Mouse (Mus musculus) MEL (cell line): ENCODE measurements around the gene Ubac2. TPM values are rescaled to one million over a fixed set of nuclear protein-coding genes. Genes with fewer than 3 reads are reported as not detected.

Experiments
- DNase-seq: peaks from one replicate; pipeline ENCODE4 v3.0.0; 2011; ENCODE audit warnings: low read depth, low spot score
- H3K27ac ChIP-seq: 2 replicates; pipeline ENCODE4 v1.5.1; 2012; ENCODE audit warnings: low read depth, mild to moderate bottlenecking, control low read depth, low read length, moderate library complexity; ENCODE audit not compliant: control insufficient read depth
- H3K27me3 ChIP-seq, 2 experiments: fragments of 150-350 bp in 1 of 2; sonication (generic) in 1 of 2; 2 replicates each; pipeline ENCODE4 v1.6.1; 2012; ENCODE audit warnings: low read length in 2 of 2, mild to moderate bottlenecking in 2 of 2, improper control_type of control experiment in 1 of 2, moderate library complexity in 1 of 2; ENCODE audit not compliant: insufficient read depth in 2 of 2, control insufficient read depth in 1 of 2
- H3K36me3 ChIP-seq, 2 experiments: 2 replicates each; pipeline ENCODE4 v1.6.1; 2012 to 2014; ENCODE audit warnings: low read length in 2 of 2, improper control_type of control experiment in 1 of 2, inconsistent platforms in 1 of 2, mild to moderate bottlenecking in 1 of 2; ENCODE audit not compliant: insufficient read depth in 2 of 2, control insufficient read depth in 1 of 2
- H3K4me1 ChIP-seq, 2 experiments: fragments of 150-350 bp in 1 of 2; sonication (generic) in 1 of 2; 2 replicates each; pipeline ENCODE4 v1.6.1; 2012; ENCODE audit warnings: low read length in 2 of 2, improper control_type of control experiment in 1 of 2, mild to moderate bottlenecking in 1 of 2; ENCODE audit not compliant: insufficient read depth in 2 of 2, control insufficient read depth in 1 of 2
- H3K4me3 ChIP-seq, 2 experiments: fragments of 150-350 bp in 1 of 2; sonication (generic) in 1 of 2; 2 replicates each; pipeline ENCODE4 v1.5.1; 2012; ENCODE audit warnings: low read depth in 2 of 2, low read length in 2 of 2, mild to moderate bottlenecking in 2 of 2, moderate library complexity in 2 of 2, control low read depth in 1 of 2, improper control_type of control experiment in 1 of 2; ENCODE audit not compliant: control insufficient read depth in 1 of 2, insufficient read depth in 1 of 2
- H3K79me2 ChIP-seq: 2 replicates; pipeline ENCODE4 v1.6.1; 2012; ENCODE audit warnings: mild to moderate bottlenecking, low read length, moderate library complexity; ENCODE audit not compliant: control insufficient read depth, poor library complexity, insufficient read depth
- H3K9ac ChIP-seq: 2 replicates; pipeline ENCODE4 v1.6.1; 2012; ENCODE audit warnings: low read depth, mild to moderate bottlenecking, control low read depth, low read length, moderate library complexity; ENCODE audit not compliant: control insufficient read depth, poor library complexity, severe bottlenecking
- H3K9me3 ChIP-seq: fragments of 150-350 bp; sonication (generic); replicated peaks from 2 replicates; pipeline ENCODE4 v1.6.1; 2012; ENCODE audit warnings: mild to moderate bottlenecking, low read length, improper control_type of control experiment, moderate library complexity; ENCODE audit not compliant: insufficient read depth
- BHLHE40 ChIP-seq: IDR thresholded peaks from 2 replicates; pipeline ENCODE4 v1.6.1; 2012; ENCODE audit warnings: low read depth, mild to moderate bottlenecking, inconsistent platforms, low read length, improper control_type of control experiment, borderline replicate concordance
- CHD2 ChIP-seq: IDR thresholded peaks from 2 replicates; pipeline ENCODE4 v1.6.1; 2011; ENCODE audit warnings: low read length, improper control_type of control experiment
- ELF1 ChIP-seq: IDR thresholded peaks from 2 replicates; pipeline ENCODE4 v1.6.1; 2014; ENCODE audit warnings: low read depth, mild to moderate bottlenecking, inconsistent platforms, low read length, improper control_type of control experiment, moderate library complexity
- EP300 ChIP-seq, 2 experiments: IDR thresholded peaks; 2 replicates each; pipeline ENCODE4 v1.6.1; 2011; ENCODE audit warnings: improper control_type of control experiment in 2 of 2, low read length in 2 of 2, low read depth in 1 of 2, mild to moderate bottlenecking in 1 of 2
- ETS1 ChIP-seq: IDR thresholded peaks from 2 replicates; pipeline ENCODE4 v1.6.1; 2012; ENCODE audit warnings: low read depth, mild to moderate bottlenecking, inconsistent platforms, low read length, improper control_type of control experiment, moderate library complexity
- GABPA ChIP-seq: IDR thresholded peaks from 2 replicates; pipeline ENCODE4 v1.6.1; 2012; ENCODE audit warnings: low read depth, mild to moderate bottlenecking, inconsistent platforms, low read length, improper control_type of control experiment, moderate library complexity
- GATA1 ChIP-seq: IDR thresholded peaks from 2 replicates; pipeline ENCODE4 v1.6.1; 2011; ENCODE audit warnings: low read depth, low read length, improper control_type of control experiment
- KAT2A ChIP-seq: conservative IDR thresholded peaks from 2 replicates; pipeline ENCODE4 v1.6.1; 2012; ENCODE audit warnings: low read depth, low read length, improper control_type of control experiment, inconsistent platforms
- MAX ChIP-seq: IDR thresholded peaks from 2 replicates; pipeline ENCODE4 v1.6.1; 2011; ENCODE audit warnings: low read length, improper control_type of control experiment
- MXI1 ChIP-seq: IDR thresholded peaks from 2 replicates; pipeline ENCODE4 v1.6.1; 2011; ENCODE audit warnings: mild to moderate bottlenecking, low read depth, low read length, improper control_type of control experiment
- MYB ChIP-seq: IDR thresholded peaks from 2 replicates; pipeline ENCODE4 v1.6.1; 2011; ENCODE audit warnings: mild to moderate bottlenecking, low read depth, low read length, improper control_type of control experiment
- MYC ChIP-seq: IDR thresholded peaks from 2 replicates; pipeline ENCODE4 v1.6.1; 2011; ENCODE audit warnings: low read depth, mild to moderate bottlenecking, low read length, improper control_type of control experiment, moderate library complexity
- NELFE ChIP-seq: IDR thresholded peaks from 2 replicates; pipeline ENCODE4 v1.6.1; 2011; ENCODE audit warnings: low read depth, low read length, improper control_type of control experiment
- NRF1 ChIP-seq: IDR thresholded peaks from 2 replicates; pipeline ENCODE4 v1.6.1; 2014; ENCODE audit warnings: low read depth, mild to moderate bottlenecking, inconsistent platforms, low read length, improper control_type of control experiment, moderate library complexity; ENCODE audit not compliant: poor library complexity, insufficient read depth, severe bottlenecking
- POLR2A ChIP-seq, 2 experiments: IDR thresholded peaks; 2 replicates each; pipeline ENCODE4 v1.6.1; 2011 to 2012; ENCODE audit warnings: low read length in 2 of 2, mild to moderate bottlenecking in 2 of 2, control low read depth in 1 of 2, improper control_type of control experiment in 1 of 2, low read depth in 1 of 2, moderate library complexity in 1 of 2; ENCODE audit not compliant: control insufficient read depth in 1 of 2, insufficient read depth in 1 of 2, poor library complexity in 1 of 2
- POLR2AphosphoS5 ChIP-seq: IDR thresholded peaks from 2 replicates; pipeline ENCODE4 v1.6.1; 2012; ENCODE audit warnings: low read depth, borderline replicate concordance, mild to moderate bottlenecking, inconsistent platforms, low read length, moderate library complexity, mixed read lengths
- RAD21 ChIP-seq: IDR thresholded peaks from 2 replicates; pipeline ENCODE4 v1.6.1; 2011; ENCODE audit warnings: mild to moderate bottlenecking, low read depth, low read length, improper control_type of control experiment
- RCOR1 ChIP-seq: IDR thresholded peaks from 2 replicates; pipeline ENCODE4 v1.6.1; 2012; ENCODE audit warnings: low read depth, mild to moderate bottlenecking, inconsistent platforms, low read length, improper control_type of control experiment
- SIN3A ChIP-seq: IDR thresholded peaks from 2 replicates; pipeline ENCODE4 v1.6.1; 2012; ENCODE audit warnings: low read length, improper control_type of control experiment, inconsistent platforms
- SMC3 ChIP-seq: IDR thresholded peaks from 2 replicates; pipeline ENCODE4 v1.6.1; 2011; ENCODE audit warnings: low read depth, low read length, improper control_type of control experiment
- TAL1 ChIP-seq: IDR thresholded peaks from 2 replicates; pipeline ENCODE4 v1.6.1; 2012; ENCODE audit warnings: mild to moderate bottlenecking, inconsistent platforms, low read length, moderate library complexity, mixed read lengths
- TBP ChIP-seq: IDR thresholded peaks from 2 replicates; pipeline ENCODE4 v1.8.0; 2011; ENCODE audit warnings: low read depth, low read length, improper control_type of control experiment
- TCF12 ChIP-seq: IDR thresholded peaks from 2 replicates; pipeline ENCODE4 v1.6.1; 2014; ENCODE audit warnings: low read depth, mild to moderate bottlenecking, inconsistent platforms, low read length, improper control_type of control experiment, moderate library complexity
- UBTF ChIP-seq: IDR thresholded peaks from 2 replicates; pipeline ENCODE4 v1.6.1; 2012; ENCODE audit warnings: low read depth, mild to moderate bottlenecking, inconsistent platforms, low read length, improper control_type of control experiment, moderate library complexity, borderline replicate concordance; ENCODE audit not compliant: insufficient read depth
- USF2 ChIP-seq, 2 experiments: IDR thresholded peaks; 2 replicates each; pipeline ENCODE4 v1.6.1; 2011 to 2012; ENCODE audit warnings: improper control_type of control experiment in 2 of 2, low read length in 2 of 2, borderline replicate concordance in 1 of 2, inconsistent platforms in 1 of 2, low read depth in 1 of 2, mild to moderate bottlenecking in 1 of 2; ENCODE audit not compliant: insufficient read depth in 1 of 2
- ZC3H11A ChIP-seq: IDR thresholded peaks from 2 replicates; pipeline ENCODE4 v1.6.1; 2012; ENCODE audit warnings: low read depth, mild to moderate bottlenecking, inconsistent platforms, low read length, improper control_type of control experiment
- ZKSCAN1 ChIP-seq: IDR thresholded peaks from 2 replicates; pipeline ENCODE4 v1.6.1; 2012; ENCODE audit warnings: low read depth, mild to moderate bottlenecking, inconsistent platforms, low read length, improper control_type of control experiment, moderate library complexity
- polyA plus RNA-seq, 2 experiments: library from polyadenylated mRNA; stranded (reverse) in 1 of 2; unstranded in 1 of 2; fragments of >175 nt in 1 of 2; fragments of >200 nt in 1 of 2; gene quantifications; 2 replicates each; pipeline versions ENCODE4 v1.2.1 to v1.2.4; 2012; ENCODE audit warnings: low replicate concordance in 2 of 2, low read depth in 1 of 2; ENCODE audit not compliant: insufficient read length in 2 of 2, insufficient read depth in 1 of 2, missing spikeins in 1 of 2
- total RNA-seq: library from RNA; depleted of rRNA; stranded (reverse); fragments of 300-350 nt; gene quantifications from 2 replicates; pipeline ENCODE4 v1.2.3, GENCODE M21; 2012

The Ubac2 gene
- total and polyA plus RNA-seq, 3 experiments = 32.9 to 44.8 TPM; not detected in 1

DNA sequence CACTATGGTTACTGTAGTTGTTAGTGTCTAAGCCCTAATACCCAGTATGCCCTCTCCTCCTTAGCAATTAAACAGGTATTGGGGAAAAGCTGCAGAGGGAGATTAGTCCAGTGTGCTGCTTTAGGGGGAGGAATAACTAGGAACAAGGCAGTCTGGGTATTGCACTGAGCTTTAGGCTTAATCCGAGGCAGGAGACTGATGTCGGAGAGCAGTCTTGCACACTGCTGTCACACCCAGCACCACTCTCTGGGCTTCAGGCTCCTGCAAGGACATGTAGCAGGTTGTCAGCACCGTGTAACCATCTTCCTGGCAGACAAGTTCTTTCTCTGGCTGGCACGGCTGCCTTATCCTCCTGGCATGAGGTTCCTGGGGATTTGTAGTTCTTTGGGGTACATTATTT, 53.8 kb downstream of the Ubac2 start:
- no peak overlapping the region for H3K27ac ChIP-seq
- DNase-seq = no peak
- H3K36me3 ChIP-seq = peaks cover 0 to 9% of the 10 kb centered on the region in 2 experiments; a peak in 3 of 4 replicates
- TF ChIP-seq MAX (no peak), NRF1 (no peak), ETS1 (no peak), EP300 (IDR thresholded peaks at IDR 0.05; ENCODE audit: low read depth in 1 of 2, low read length in 2 of 2) (no peak), RAD21 (no peak), TAL1 (no peak), CHD2 (no peak), ZC3H11A (no peak), MYC (no peak), TBP (no peak), RCOR1 (no peak), BHLHE40 (no peak), KAT2A (no peak), TCF12 (no peak), GATA1 (no peak), MYB (no peak), ZKSCAN1 (no peak), USF2 (IDR thresholded peaks at IDR 0.05; ENCODE audit: borderline replicate concordance in 1 of 2, insufficient read depth in 1 of 2, low read depth in 1 of 2, low read length in 2 of 2) (no peak)
- H3K27me3 ChIP-seq = no peaks in the 10 kb centered on the region
- no peak overlapping the region for H3K9ac ChIP-seq
- no peak overlapping the region for H3K4me3 ChIP-seq
- H3K79me2 ChIP-seq = no peaks in the 10 kb centered on the region
- H3K9me3 ChIP-seq = no peaks in the 10 kb centered on the region
- peaks cover 0 to 3% of the 10 kb centered on the region in 2 experiments for H3K4me1 ChIP-seq

DNA sequence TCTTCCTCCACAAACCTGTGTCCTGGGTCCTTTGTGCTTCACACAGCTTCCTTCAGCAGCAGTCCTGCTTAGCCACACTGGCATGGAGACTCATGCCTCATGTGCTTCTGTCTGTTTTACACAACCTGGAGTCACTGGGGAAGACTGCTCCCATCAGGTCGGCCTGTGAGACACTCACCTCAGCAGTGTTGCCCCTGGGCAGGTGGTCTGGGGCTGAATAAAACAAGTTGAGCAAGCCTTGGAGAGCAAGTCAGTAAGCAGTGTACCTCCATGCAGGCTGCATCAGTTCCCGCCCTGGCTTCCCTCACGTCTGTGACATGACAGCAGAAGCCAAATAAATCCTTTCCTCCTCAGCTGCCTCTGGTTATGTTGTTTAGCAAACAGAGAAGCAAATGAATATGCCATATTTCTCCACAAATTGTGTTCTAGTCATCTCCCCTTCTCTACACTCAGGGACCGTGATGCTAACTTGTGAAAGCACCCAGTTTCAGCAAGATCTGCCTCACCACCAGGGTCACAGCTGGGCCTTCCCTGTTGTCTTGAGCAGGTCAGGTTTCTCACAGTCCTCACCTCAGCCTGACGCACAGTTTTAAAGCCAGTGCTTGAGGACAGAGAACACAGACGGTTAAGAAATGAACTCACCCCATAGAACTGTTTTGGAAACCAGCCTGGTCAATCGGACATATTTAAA, 55.6 kb downstream of the Ubac2 start:
- no peaks in the 10 kb centered on the region for H3K79me2 ChIP-seq
- no peak overlapping the region for H3K27ac ChIP-seq
- H3K9me3 ChIP-seq = no peaks in the 10 kb centered on the region
- no peak for TF ChIP-seq NELFE
- no peak for TF ChIP-seq MXI1
- TF ChIP-seq RCOR1 = no peak
- TF ChIP-seq GATA1 = no peak
- no peak for TF ChIP-seq CHD2
- no peak for TF ChIP-seq GABPA
- TF ChIP-seq UBTF = no peak
- TF ChIP-seq POLR2A (IDR thresholded peaks at IDR 0.05; ENCODE audit: control insufficient read depth in 1 of 2, insufficient read depth in 1 of 2, low read depth in 1 of 2, low read length in 2 of 2, poor library complexity in 1 of 2) = no peak
- TF ChIP-seq POLR2AphosphoS5 = no peak
- TF ChIP-seq RAD21 = no peak
- no peak for TF ChIP-seq ELF1
- TF ChIP-seq EP300 (IDR thresholded peaks at IDR 0.05; ENCODE audit: low read depth in 1 of 2, low read length in 2 of 2) = no peak
- TF ChIP-seq USF2 (IDR thresholded peaks at IDR 0.05; ENCODE audit: borderline replicate concordance in 1 of 2, insufficient read depth in 1 of 2, low read depth in 1 of 2, low read length in 2 of 2) = no peak
- TF ChIP-seq SMC3 = no peak
- TF ChIP-seq MAX = no peak
- TF ChIP-seq SIN3A = no peak
- TF ChIP-seq BHLHE40 = no peak
- no peak overlapping the region for H3K4me3 ChIP-seq
- peaks cover 0 to 6% of the 10 kb centered on the region in 2 experiments; a peak in 3 of 4 replicates for H3K36me3 ChIP-seq
- no peaks in the 10 kb centered on the region for H3K27me3 ChIP-seq
- H3K4me1 ChIP-seq = peaks cover 0 to 3% of the 10 kb centered on the region in 2 experiments
- no peak overlapping the region for H3K9ac ChIP-seq
- no peak for DNase-seq
